Mouse (Mus musculus) kidney, adult 2 months (tissue): Measurements from ENCODE around the gene Zdhhc23. TPM values are rescaled to one million over a fixed set of nuclear protein-coding genes. Genes with fewer than 3 reads are reported as not detected.

Experiments
- DNase-seq: peaks from one replicate; pipeline ENCODE4 v3.0.0; 2021
- H3K27ac ChIP-seq: fragments of 200-500 bp; 2 replicates; pipeline ENCODE4 v1.5.1; 2012; ENCODE audit warnings: low read depth, low read length, control low read depth, inconsistent platforms; ENCODE audit not compliant: insufficient read depth
- H3K27me3 ChIP-seq: fragments of 200-500 bp; replicated peaks from 2 replicates; pipeline ENCODE4 v1.6.1; 2012; ENCODE audit warnings: mild to moderate bottlenecking, moderate library complexity, low read length, inconsistent platforms; ENCODE audit not compliant: control insufficient read depth, insufficient read depth
- H3K36me3 ChIP-seq: fragments of 200-500 bp; 2 replicates; pipeline ENCODE4 v1.6.1; 2012; ENCODE audit warnings: mild to moderate bottlenecking, moderate library complexity, low read length, inconsistent platforms; ENCODE audit not compliant: control insufficient read depth, insufficient read depth
- H3K4me1 ChIP-seq: fragments of 200-500 bp; 2 replicates; pipeline ENCODE4 v1.6.1; 2011; ENCODE audit warnings: low read length; ENCODE audit not compliant: control insufficient read depth, insufficient read depth
- H3K4me3 ChIP-seq: fragments of 200-500 bp; 2 replicates; pipeline ENCODE4 v1.5.1; 2011; ENCODE audit warnings: mild to moderate bottlenecking, low read depth, low read length, control low read depth; ENCODE audit not compliant: insufficient read depth
- CTCF ChIP-seq: fragments of 200-500 bp; conservative IDR thresholded peaks from 2 replicates; pipeline ENCODE4 v1.5.1; 2011; ENCODE audit warnings: low read depth, mild to moderate bottlenecking, control low read depth, low read length, moderate library complexity, mixed read lengths; ENCODE audit not compliant: insufficient read depth, insufficient read length
- POLR2A ChIP-seq: fragments of 200-500 bp; IDR thresholded peaks from one replicate; pipeline ENCODE4 v1.6.1; 2011; ENCODE audit warnings: low read depth, low read length, control low read depth
- WGBS: fragments of 180-500 bp; shearing (Covaris S2); methylation state at CpG from one replicate; pipeline ENCODE4 v1.1.7; 2018; 5-methylcytosine and 5-hydroxymethylcytosine counted together
- polyA plus RNA-seq: library from polyadenylated mRNA; depleted of rRNA; stranded (reverse); fragments of >200 nt; gene quantifications from 2 replicates; pipeline ENCODE4 v1.2.3, GENCODE M21; 2012

Zdhhc23 gene
- polyA plus RNA-seq, 1 experiment, result 2.4 TPM

DNA sequence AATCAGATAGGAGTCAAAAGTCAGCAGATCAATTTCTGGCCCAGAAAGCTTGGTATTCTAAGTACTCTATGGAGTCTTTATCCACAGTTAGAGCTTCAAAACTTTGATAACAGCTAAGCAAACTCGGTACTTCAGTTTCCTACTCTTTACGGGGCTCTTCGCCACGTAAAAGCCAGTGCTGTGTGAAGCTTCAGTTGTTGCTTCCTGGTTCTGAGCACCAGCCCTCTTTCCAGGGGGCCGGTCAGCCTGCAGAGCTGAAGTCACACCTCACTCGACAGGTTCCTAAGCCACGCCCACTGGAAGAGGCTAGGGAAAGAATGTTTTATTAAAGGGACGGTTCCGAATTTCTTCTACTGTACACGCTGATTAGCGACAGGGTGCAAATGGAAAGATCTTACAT is 36.6 kb upstream of the Zdhhc23 start:
- H3K36me3 ChIP-seq, result no peaks in the 10 kb centered on the region
- no peak overlapping the region for H3K27ac ChIP-seq
- H3K27me3 ChIP-seq, result no peaks in the 10 kb centered on the region
- peak; percentile 90 for DNase-seq
- H3K4me1 ChIP-seq, result no peaks in the 10 kb centered on the region
- 12% methylated on average over 11 of the region's 11 CpGs for WGBS
- TF ChIP-seq POLR2A (no peak), CTCF (no peak)
- peak overlapping the region; percentile 54 for H3K4me3 ChIP-seq

DNA sequence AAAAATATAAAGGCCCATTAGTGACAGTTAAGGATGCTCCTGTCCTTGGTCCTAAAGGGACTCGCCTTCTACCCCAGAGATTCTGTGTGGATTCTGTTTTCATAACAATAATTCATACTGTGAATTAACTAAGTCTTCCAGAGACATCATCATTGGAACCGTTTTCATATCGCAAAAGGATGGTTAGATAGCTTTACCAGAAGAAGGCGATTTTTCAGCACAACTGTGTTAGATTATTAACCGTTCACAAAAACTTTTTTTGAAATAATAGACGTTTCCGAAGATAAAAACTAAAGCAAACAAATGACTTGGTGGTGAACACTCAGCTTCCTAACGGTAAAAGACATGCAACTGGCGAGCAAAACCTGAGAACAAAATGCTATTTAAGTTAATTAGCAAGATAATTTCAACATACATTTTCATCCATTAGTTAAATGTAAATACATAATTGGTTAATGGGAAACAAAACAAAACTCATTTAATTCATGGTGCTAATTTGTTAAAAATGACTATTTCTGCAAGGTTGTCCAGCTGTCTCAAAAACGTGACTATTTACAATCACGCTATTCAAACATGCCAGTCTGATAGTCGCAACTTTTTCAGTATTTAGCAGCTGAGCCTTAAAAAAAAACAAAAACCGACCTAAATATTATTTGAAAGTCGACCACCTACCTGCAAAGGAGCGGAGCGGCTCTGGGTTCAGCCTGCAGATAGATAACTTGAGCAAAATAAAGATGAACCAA is 36.0 kb upstream of the Zdhhc23 start:
- 56% methylated on average over 16 of the region's 16 CpGs for WGBS
- Histone ChIP-seq H3K27ac (no peak overlapping the region), H3K36me3 (no peaks in the 10 kb centered on the region), H3K27me3 (no peaks in the 10 kb centered on the region), H3K4me3 (peak overlapping the region; percentile 54), H3K4me1 (no peaks in the 10 kb centered on the region)
- TF ChIP-seq POLR2A (no peak), CTCF (no peak)
- DNase-seq, result no peak

DNA sequence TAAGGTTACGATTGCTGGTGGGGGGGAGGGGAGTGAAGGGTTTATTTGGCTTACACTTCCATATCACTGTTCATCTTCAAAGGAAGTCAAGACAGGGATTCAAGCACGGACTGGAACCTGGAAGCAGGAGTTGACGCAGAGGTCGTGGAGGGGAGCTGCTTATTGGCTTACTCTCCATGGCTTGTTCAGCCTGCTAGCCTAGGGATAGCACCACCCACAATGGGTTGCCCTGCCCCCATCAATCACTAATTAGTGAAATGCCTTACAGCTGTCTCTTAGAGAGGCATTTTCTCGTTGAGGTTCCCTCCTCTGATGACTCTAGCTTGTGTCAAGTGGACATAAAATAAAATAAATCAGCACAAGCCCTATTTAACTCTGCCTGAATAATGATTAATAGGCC is 31.4 kb upstream of the Zdhhc23 start:
- H3K4me3 ChIP-seq, result no peak overlapping the region
- DNase-seq, result no peak
- no peak overlapping the region for H3K27ac ChIP-seq
- no peaks in the 10 kb centered on the region for H3K4me1 ChIP-seq
- WGBS, result 63% methylated on average over 5 of the region's 5 CpGs
- no peaks in the 10 kb centered on the region for H3K27me3 ChIP-seq
- no peaks in the 10 kb centered on the region for H3K36me3 ChIP-seq
- no peak for TF ChIP-seq CTCF
- TF ChIP-seq POLR2A, result no peak

DNA sequence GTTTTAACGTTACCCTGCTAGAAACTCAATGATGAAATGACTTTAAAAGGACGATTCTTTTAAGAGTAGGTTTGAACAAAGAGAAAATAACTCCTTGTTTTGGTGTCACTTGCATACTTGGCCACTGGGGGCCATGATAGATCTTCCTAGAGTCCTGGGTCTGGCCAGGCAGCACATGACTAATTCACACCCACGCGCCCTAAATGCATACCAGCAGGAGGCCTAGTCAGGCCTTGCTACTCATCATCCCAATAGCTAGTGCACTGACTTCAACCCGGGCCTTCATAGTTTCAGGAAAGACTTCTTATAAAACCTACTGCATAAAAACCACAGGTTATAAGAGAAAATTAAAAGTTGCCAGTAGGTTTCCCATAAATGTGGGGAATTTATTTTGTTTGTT is 22.5 kb upstream of the Zdhhc23 start:
- TF ChIP-seq CTCF (peak; percentile 44), POLR2A (no peak)
- no peak for DNase-seq
- Histone ChIP-seq H3K27me3 (no peaks in the 10 kb centered on the region), H3K36me3 (no peaks in the 10 kb centered on the region), H3K4me3 (no peak overlapping the region), H3K27ac (no peak overlapping the region), H3K4me1 (no peaks in the 10 kb centered on the region)
- 67% methylated on average over 5 of the region's 5 CpGs for WGBS

DNA sequence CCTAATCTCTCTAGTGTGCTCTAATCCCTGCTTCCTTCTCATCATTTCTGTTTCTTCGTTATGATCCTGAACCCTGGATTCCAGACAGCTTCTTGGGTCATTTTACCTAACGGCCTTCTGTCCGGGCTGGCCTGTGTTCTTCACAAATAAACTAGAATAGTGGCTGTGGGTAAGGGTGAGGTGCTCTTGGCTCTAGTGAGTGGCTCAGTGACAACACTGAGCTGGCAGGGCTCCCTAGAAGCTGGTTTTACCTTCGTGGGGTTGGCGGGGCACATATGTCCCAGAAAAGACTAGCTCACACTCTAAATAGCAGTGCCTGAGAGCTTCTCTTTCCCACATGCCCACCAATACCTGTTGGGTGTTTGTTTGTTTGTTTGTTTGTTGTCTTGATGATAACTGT is 19.9 kb upstream of the Zdhhc23 start:
- no peaks in the 10 kb centered on the region for H3K4me1 ChIP-seq
- no peak overlapping the region for H3K27ac ChIP-seq
- TF ChIP-seq POLR2A (no peak), CTCF (no peak)
- no peak overlapping the region for H3K4me3 ChIP-seq
- WGBS, result 85% methylated on average over 5 of the region's 5 CpGs
- no peak for DNase-seq
- no peaks in the 10 kb centered on the region for H3K27me3 ChIP-seq
- no peaks in the 10 kb centered on the region for H3K36me3 ChIP-seq

DNA sequence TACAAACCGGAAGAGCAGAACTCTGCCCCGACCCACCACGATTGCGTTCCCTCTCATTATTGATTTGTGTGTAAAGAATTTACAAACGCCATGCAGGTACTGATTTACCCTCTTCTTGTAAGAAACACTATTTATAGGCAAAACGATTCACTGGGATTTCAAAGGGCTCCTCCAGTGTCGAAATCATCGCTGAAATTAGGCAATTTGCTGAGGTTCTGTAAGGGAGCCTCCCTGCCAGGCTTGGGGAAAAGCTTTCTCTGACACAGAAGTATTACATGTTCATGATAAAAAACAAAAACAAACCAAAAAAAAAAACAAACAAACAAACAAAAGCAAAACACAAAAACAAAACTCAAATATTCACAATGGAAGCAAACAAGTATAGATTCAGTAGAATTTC is 19.5 kb upstream of the Zdhhc23 start:
- Histone ChIP-seq H3K27me3 (no peaks in the 10 kb centered on the region), H3K4me3 (no peak overlapping the region), H3K36me3 (no peaks in the 10 kb centered on the region), H3K27ac (no peak overlapping the region), H3K4me1 (no peaks in the 10 kb centered on the region)
- 87% methylated on average over 8 of the region's 8 CpGs for WGBS
- no peak for DNase-seq
- TF ChIP-seq CTCF (no peak), POLR2A (no peak)

DNA sequence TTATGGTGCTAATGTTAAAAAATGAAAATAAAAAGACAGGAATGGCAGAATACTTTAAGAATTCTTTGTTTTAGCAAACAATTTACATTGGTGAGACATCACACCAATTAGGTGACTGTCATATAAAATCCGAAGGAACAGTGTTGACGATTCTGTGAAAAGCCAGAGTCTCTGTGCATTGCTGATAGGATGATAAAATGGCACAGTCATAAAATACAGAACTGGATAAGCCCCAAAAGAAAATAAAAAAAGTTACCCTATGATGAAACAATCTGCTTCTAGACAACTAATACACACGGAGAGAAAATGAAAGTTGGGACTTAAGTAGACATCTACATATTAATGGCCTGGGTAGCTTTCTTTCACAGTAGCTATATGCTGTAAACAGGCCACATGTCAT is 15.0 kb upstream of the Zdhhc23 start:
- TF ChIP-seq POLR2A (no peak), CTCF (no peak)
- Histone ChIP-seq H3K27me3 (no peaks in the 10 kb centered on the region), H3K4me1 (no peaks in the 10 kb centered on the region), H3K4me3 (no peak overlapping the region), H3K36me3 (no peaks in the 10 kb centered on the region), H3K27ac (no peak overlapping the region)
- 83% methylated on average over 3 of the region's 3 CpGs for WGBS
- no peak for DNase-seq

DNA sequence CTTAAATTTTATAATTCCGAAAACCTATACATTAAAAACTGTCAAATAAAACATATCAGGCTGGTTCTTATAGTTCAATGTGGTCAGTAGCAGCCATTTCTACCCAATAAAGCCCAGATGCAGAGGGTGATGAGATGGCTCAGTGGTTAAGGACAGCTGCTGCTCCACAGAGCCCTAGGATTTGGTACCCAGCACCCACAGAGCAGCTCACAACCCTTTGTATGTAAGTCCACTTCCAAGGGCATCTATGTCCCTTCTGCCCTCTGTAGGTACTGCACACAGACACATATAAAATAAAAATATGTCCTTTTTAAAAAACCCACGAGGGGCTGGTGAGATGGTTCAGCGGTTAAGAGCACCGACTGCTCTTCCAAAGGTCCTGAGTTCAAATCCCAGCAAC is 6.7 kb upstream of the Zdhhc23 start:
- Histone ChIP-seq H3K27ac (no peak overlapping the region), H3K4me3 (no peak overlapping the region), H3K4me1 (no peaks in the 10 kb centered on the region), H3K27me3 (no peaks in the 10 kb centered on the region), H3K36me3 (no peaks in the 10 kb centered on the region)
- no peak for TF ChIP-seq CTCF
- no peak for TF ChIP-seq POLR2A
- WGBS, result 90% methylated on average over 4 of the region's 4 CpGs
- DNase-seq, result no peak
